Mouse (Mus musculus) CH12.LX (cell line): ENCODE data around the gene Fbxo41. TPM values are rescaled to one million over a fixed set of nuclear protein-coding genes. Genes with fewer than 3 reads are reported as not detected.

Experiments used
- DNase-seq: peaks from one replicate; pipeline ENCODE4 v3.0.0-alpha.2; 2013; ENCODE audit errors: extremely low read depth
- H3K27ac ChIP-seq: 2 replicates; pipeline ENCODE4 v1.5.1; 2012; ENCODE audit warnings: low read depth, mild to moderate bottlenecking, control low read depth, moderate library complexity; ENCODE audit not compliant: insufficient read depth
- H3K27me3 ChIP-seq: replicated peaks from 2 replicates; pipeline ENCODE3; 2012; ENCODE audit warnings: inconsistent platforms
- H3K36me3 ChIP-seq, 2 experiments: replicated peaks in 1 of 2; 2 replicates each; pipeline versions ENCODE3 to v1.6.1; 2012; ENCODE audit warnings: inconsistent platforms in 1 of 2, low read length in 1 of 2, mild to moderate bottlenecking in 1 of 2, mixed read lengths in 1 of 2, moderate library complexity in 1 of 2; ENCODE audit not compliant: control insufficient read depth in 1 of 2, insufficient read depth in 1 of 2
- H3K4me1 ChIP-seq, 2 experiments: 2 replicates each; pipeline ENCODE4 v1.6.1; 2012; ENCODE audit warnings: inconsistent platforms in 1 of 2, moderate library complexity in 1 of 2; ENCODE audit not compliant: insufficient read depth in 2 of 2, control insufficient read depth in 1 of 2
- H3K4me2 ChIP-seq: 2 replicates; pipeline ENCODE4 v1.6.1; 2012; ENCODE audit warnings: low read depth, mild to moderate bottlenecking, control low read depth; ENCODE audit not compliant: poor library complexity, insufficient read depth, severe bottlenecking
- H3K4me3 ChIP-seq, 3 experiments: fragments of 150-350 bp in 1 of 3; sonication (generic) in 1 of 3; replicated peaks in 1 of 3; 2 replicates each; pipeline versions ENCODE3 to v1.5.1; 2011 to 2012; ENCODE audit warnings: low read depth in 2 of 3, low read length in 2 of 3, mild to moderate bottlenecking in 2 of 3, moderate library complexity in 2 of 3, control low read depth in 1 of 3, improper control_type of control experiment in 1 of 3, inconsistent platforms in 1 of 3, mixed read lengths in 1 of 3; ENCODE audit not compliant: poor library complexity in 1 of 3
- H3K79me2 ChIP-seq: replicated peaks from 2 replicates; pipeline ENCODE4 v1.6.1; 2012; ENCODE audit warnings: mild to moderate bottlenecking, moderate library complexity; ENCODE audit not compliant: control insufficient read depth, poor library complexity, insufficient read depth, severe bottlenecking; ENCODE audit errors: extremely low read depth
- H3K9ac ChIP-seq: 2 replicates; pipeline ENCODE4 v1.6.1; 2012; ENCODE audit warnings: low read depth, mild to moderate bottlenecking, control low read depth, moderate library complexity; ENCODE audit not compliant: insufficient read depth
- H3K9me3 ChIP-seq: replicated peaks from 2 replicates; pipeline ENCODE3; 2012; ENCODE audit warnings: low read length, inconsistent platforms, mixed read lengths
- BHLHE40 ChIP-seq: IDR thresholded peaks from 2 replicates; pipeline ENCODE4 v1.6.1; 2011; ENCODE audit warnings: mild to moderate bottlenecking, low read depth, low read length, improper control_type of control experiment
- CHD2 ChIP-seq: IDR thresholded peaks from 2 replicates; pipeline ENCODE4 v1.6.1; 2011; ENCODE audit warnings: low read length, improper control_type of control experiment
- CTCF ChIP-seq, 2 experiments: IDR thresholded peaks in 1 of 2; conservative IDR thresholded peaks in 1 of 2; 2 replicates each; pipeline ENCODE4 v1.5.1; 2011 to 2012; ENCODE audit warnings: low read depth in 2 of 2, low read length in 2 of 2, improper control_type of control experiment in 1 of 2, inconsistent platforms in 1 of 2, mild to moderate bottlenecking in 1 of 2, moderate library complexity in 1 of 2
- E2F4 ChIP-seq: IDR thresholded peaks from 2 replicates; pipeline ENCODE4 v1.6.1; 2011; ENCODE audit warnings: low read depth, low read length, improper control_type of control experiment; ENCODE audit not compliant: insufficient replicate concordance
- ELF1 ChIP-seq: IDR thresholded peaks from 2 replicates; pipeline ENCODE4 v1.6.1; 2014; ENCODE audit warnings: low read depth, mild to moderate bottlenecking, inconsistent platforms, low read length, improper control_type of control experiment
- EP300 ChIP-seq: IDR thresholded peaks from 2 replicates; pipeline ENCODE4 v1.6.1; 2011; ENCODE audit warnings: low read length, improper control_type of control experiment
- ETS1 ChIP-seq: conservative IDR thresholded peaks from 2 replicates; pipeline ENCODE4 v1.6.1; 2012; ENCODE audit warnings: low read depth, mild to moderate bottlenecking, inconsistent platforms, low read length, improper control_type of control experiment, moderate library complexity
- GABPA ChIP-seq: IDR thresholded peaks from 2 replicates; pipeline ENCODE4 v1.6.1; 2012; ENCODE audit warnings: low read depth, low read length, improper control_type of control experiment, inconsistent platforms; ENCODE audit not compliant: insufficient replicate concordance
- HCFC1 ChIP-seq: IDR thresholded peaks from 2 replicates; pipeline ENCODE4 v1.6.1; 2012; ENCODE audit warnings: low read depth, mild to moderate bottlenecking, inconsistent platforms, low read length, improper control_type of control experiment
- JUND ChIP-seq: conservative IDR thresholded peaks from 2 replicates; pipeline ENCODE4 v1.6.1; 2011; ENCODE audit warnings: low read depth, low read length, improper control_type of control experiment
- KAT2A ChIP-seq: IDR thresholded peaks from 2 replicates; pipeline ENCODE4 v1.6.1; 2012; ENCODE audit warnings: low read length, improper control_type of control experiment, inconsistent platforms; ENCODE audit not compliant: insufficient replicate concordance
- MAX ChIP-seq: IDR thresholded peaks from 2 replicates; pipeline ENCODE4 v1.6.1; 2011; ENCODE audit warnings: low read length, improper control_type of control experiment
- MAZ ChIP-seq: IDR thresholded peaks from 2 replicates; pipeline ENCODE4 v1.6.1; 2012; ENCODE audit warnings: low read depth, mild to moderate bottlenecking, inconsistent platforms, low read length, improper control_type of control experiment, moderate library complexity
- MEF2A ChIP-seq: IDR thresholded peaks from 2 replicates; pipeline ENCODE4 v1.6.1; 2014; ENCODE audit warnings: low read depth, mild to moderate bottlenecking, inconsistent platforms, low read length, improper control_type of control experiment, borderline replicate concordance
- NRF1 ChIP-seq: IDR thresholded peaks from 2 replicates; pipeline ENCODE4 v1.6.1; 2014; ENCODE audit warnings: low read depth, mild to moderate bottlenecking, inconsistent platforms, low read length, improper control_type of control experiment, moderate library complexity
- PAX5 ChIP-seq: IDR thresholded peaks from 2 replicates; pipeline ENCODE4 v1.6.1; 2012; ENCODE audit warnings: low read length, inconsistent platforms, mixed read lengths
- SIN3A ChIP-seq: IDR thresholded peaks from 2 replicates; pipeline ENCODE4 v1.6.1; 2012; ENCODE audit warnings: low read length, improper control_type of control experiment, inconsistent platforms
- SMC3 ChIP-seq: IDR thresholded peaks from 2 replicates; pipeline ENCODE4 v1.6.1; 2011; ENCODE audit warnings: low read depth, low read length, improper control_type of control experiment
- TCF12 ChIP-seq: IDR thresholded peaks from 2 replicates; pipeline ENCODE4 v1.6.1; 2014; ENCODE audit warnings: low read depth, mild to moderate bottlenecking, inconsistent platforms, low read length, improper control_type of control experiment
- USF2 ChIP-seq: conservative IDR thresholded peaks from 2 replicates; pipeline ENCODE4 v1.6.1; 2011; ENCODE audit warnings: low read depth, low read length, improper control_type of control experiment
- ZC3H11A ChIP-seq: IDR thresholded peaks from 2 replicates; pipeline ENCODE4 v1.6.1; 2012; ENCODE audit warnings: low read depth, mild to moderate bottlenecking, inconsistent platforms, low read length, improper control_type of control experiment
- ZKSCAN1 ChIP-seq: IDR thresholded peaks from 2 replicates; pipeline ENCODE4 v1.6.1; 2012; ENCODE audit warnings: low read depth, inconsistent platforms, low read length, improper control_type of control experiment, borderline replicate concordance
- ZMIZ1 ChIP-seq: IDR thresholded peaks from 2 replicates; pipeline ENCODE4 v1.6.1; 2012; ENCODE audit warnings: low read depth, mild to moderate bottlenecking, inconsistent platforms, low read length, improper control_type of control experiment
- dilution Hi-C: fragments of 300-500 bp; cut with MboI; formaldehyde crosslinking; loops from 2 replicates; pipeline ENCODE4 v1.14.3; 2020; ENCODE audit warnings: low sequenced_read_pairs; ENCODE audit not compliant: extremely low pct_unique_long_range_greater_than_20kb, extremely low pct_ligation_motif_present
- in situ Hi-C: fragments of 300-500 bp; cut with MboI; formaldehyde crosslinking; loops from 3 replicates; pipeline ENCODE4 v1.14.3; 2019; ENCODE audit warnings: low sequenced_read_pairs, low pct_ligation_motif_present, low pct_unique_long_range_greater_than_20kb, mixed read lengths
- polyA plus RNA-seq: library from polyadenylated mRNA; unstranded; fragments of >175 nt; gene quantifications from 2 replicates; pipeline ENCODE4 v1.2.1, GENCODE M21; 2012; ENCODE audit warnings: low read depth; ENCODE audit not compliant: insufficient read length
- total RNA-seq, 2 experiments: library from RNA; depleted of rRNA; stranded (reverse); fragments of 300-350 nt in 1 of 2; fragments of >200 nt in 1 of 2; gene quantifications; 2 replicates each; pipeline ENCODE4 v1.2.3; 2012 to 2014

The Fbxo41 gene
- total and polyA plus RNA-seq, 3 experiments: 0.04 TPM; not detected in 2

DNA sequence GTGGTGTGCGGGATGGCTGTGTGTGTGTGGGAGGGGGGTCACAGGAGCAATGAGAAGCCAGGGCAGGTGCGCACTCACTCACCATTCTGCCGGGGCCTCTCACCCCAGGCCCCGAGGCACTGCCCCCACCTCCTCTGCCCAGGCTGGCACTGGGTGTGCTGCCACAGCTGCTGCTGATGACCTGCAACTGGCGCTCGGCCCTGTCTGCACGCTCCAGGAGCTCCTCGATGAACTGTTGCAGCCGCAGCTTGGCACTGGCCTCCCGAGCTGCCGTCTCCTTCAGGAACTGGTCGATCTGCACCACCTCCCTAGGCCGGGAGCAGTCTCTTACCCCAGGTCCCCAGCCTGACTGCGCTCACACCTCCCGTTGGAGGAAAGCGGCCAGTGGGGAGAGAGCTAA, 22.1 kb downstream of the Fbxo41 start:
- no peak overlapping the region for H3K4me3 ChIP-seq
- H3K27ac ChIP-seq: no peak overlapping the region
- H3K27me3 ChIP-seq: peaks cover 50% of the 10 kb centered on the region
- TF ChIP-seq CHD2 (no peak), JUND (no peak), ELF1 (no peak), CTCF (conservative IDR thresholded peaks at IDR 0.05 in 1 of 2, IDR thresholded peaks at IDR 0.05 in 1 of 2; ENCODE audit: low read depth in 2 of 2, low read length in 2 of 2) (no peak), ETS1 (no peak), ZC3H11A (no peak), SMC3 (no peak), BHLHE40 (no peak), ZMIZ1 (no peak), EP300 (no peak), USF2 (no peak), MEF2A (no peak), SIN3A (no peak), KAT2A (no peak), HCFC1 (no peak), PAX5 (no peak)
- TF ChIP-seq, all 38 proteins: peak for 0
- H3K79me2 ChIP-seq: no peaks in the 10 kb centered on the region
- in situ Hi-C loops (no loop called here), dilution Hi-C loops (no loop called here)
- no peaks in the 10 kb centered on the region for H3K4me1 ChIP-seq
- no peak overlapping the region for H3K9ac ChIP-seq
- peaks cover 15% of the 10 kb centered on the region for H3K9me3 ChIP-seq
- H3K36me3 ChIP-seq: no peaks in the 10 kb centered on the region
- DNase-seq: no peak
- no peak overlapping the region for H3K4me2 ChIP-seq

DNA sequence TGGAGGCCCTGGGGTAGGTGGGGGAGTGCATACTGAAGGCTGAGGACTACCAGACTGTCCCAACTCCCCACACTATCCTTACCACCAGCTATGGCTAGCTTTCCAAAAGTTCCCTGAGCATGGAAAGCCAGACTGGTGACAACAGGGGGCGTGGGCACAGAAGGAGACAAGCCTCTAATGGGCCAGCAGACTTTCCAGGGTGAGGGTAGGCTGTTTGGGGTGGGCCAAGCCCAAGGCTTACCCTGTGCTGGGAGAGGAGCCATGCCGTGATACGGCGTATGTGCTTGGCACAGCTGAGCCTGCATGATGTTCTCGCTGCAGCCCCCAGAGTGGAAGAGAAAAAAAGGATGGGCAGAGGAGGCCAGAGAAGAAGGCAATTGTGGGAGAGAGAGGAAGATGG, 22.8 kb downstream of the Fbxo41 start:
- no peak overlapping the region for H3K27ac ChIP-seq
- H3K9me3 ChIP-seq: peaks cover 15% of the 10 kb centered on the region
- peaks cover 54% of the 10 kb centered on the region for H3K27me3 ChIP-seq
- dilution Hi-C loops: no loop called here
- H3K36me3 ChIP-seq: no peaks in the 10 kb centered on the region
- H3K4me3 ChIP-seq: no peak overlapping the region
- H3K9ac ChIP-seq: no peak overlapping the region
- DNase-seq: no peak
- no peak overlapping the region for H3K4me2 ChIP-seq
- TF ChIP-seq JUND (no peak), NRF1 (no peak), E2F4 (no peak), SIN3A (no peak), MAZ (no peak), MEF2A (no peak), MAX (no peak), KAT2A (no peak), GABPA (no peak), TCF12 (no peak), ZMIZ1 (no peak), ZKSCAN1 (no peak)
- H3K4me1 ChIP-seq: no peaks in the 10 kb centered on the region
- in situ Hi-C loops: no loop called here
- no peaks in the 10 kb centered on the region for H3K79me2 ChIP-seq
